Mouse (Mus musculus) left cerebral cortex, postnatal 14 days (tissue): Measurements from ENCODE around the gene E330009J07Rik. TPM values are rescaled to one million over a fixed set of nuclear protein-coding genes. Genes with fewer than 3 reads are reported as not detected.

Experiments used
- DNase-seq, 2 experiments: peaks; one replicate each; pipeline ENCODE4 v3.0.0; 2021 to 2022; ENCODE audit warnings: low spot score in 2 of 2, mixed read lengths in 1 of 2
- intact Hi-C: fragments of 180-260 bp; cut with DNase I; formaldehyde crosslinking; loops from one replicate; pipeline ENCODE4 v1.15.1; 2025
- total RNA-seq, 2 experiments: library from RNA; stranded (reverse); gene quantifications; 2 replicates each; pipeline ENCODE4 v1.2.3; 2021

E330009J07Rik gene
- total RNA-seq, 2 experiments from 2014 or later, result 38.6 to 45.2 TPM

DNA sequence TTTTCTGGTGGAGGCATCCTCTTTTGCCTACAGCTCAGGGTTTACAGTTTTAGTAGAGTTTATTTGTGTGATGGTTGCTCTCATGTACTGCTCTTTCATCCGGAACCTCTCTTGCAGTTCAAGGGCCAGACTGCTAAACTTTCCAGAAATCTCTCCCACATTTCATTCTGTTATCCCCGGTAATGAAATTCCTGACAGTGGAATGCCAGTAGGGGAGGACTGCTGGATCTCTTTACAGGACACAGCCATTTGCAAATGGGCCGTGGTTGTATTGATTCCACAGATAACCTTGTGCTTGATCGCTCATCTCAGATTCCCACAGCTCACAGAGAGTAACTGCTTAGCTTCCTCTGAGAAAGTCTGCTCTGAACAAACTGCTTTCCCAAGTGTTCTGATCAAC, 54.0 kb downstream of the E330009J07Rik start:
- intact Hi-C loops, result loop anchor here (10.0 kb wide), 1 partner anchor 147 kb away; no protein-coding TSS in a partner anchor
- no peak for DNase-seq

DNA sequence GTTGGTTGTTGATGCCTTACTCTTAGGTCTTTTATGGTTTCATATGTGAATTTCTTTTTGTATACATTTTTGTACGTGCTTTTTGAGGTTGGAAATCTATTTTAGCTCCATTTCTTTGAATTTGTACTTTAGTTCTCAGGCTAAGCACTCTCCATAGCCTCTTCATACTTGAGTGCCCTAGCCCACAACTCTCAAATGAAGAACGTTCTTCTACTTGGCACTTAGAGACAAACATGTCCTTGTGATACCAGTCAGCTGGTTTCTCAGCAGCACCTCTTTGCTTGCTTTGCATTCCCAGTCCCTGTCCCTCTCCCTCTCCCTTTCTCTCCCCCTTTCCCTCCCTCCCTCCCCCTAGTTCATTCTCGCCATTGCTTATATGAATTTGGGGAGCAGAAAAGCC, 55.8 kb downstream of the E330009J07Rik start:
- no peak for DNase-seq
- intact Hi-C loops, result loop anchor here (10.0 kb wide), 1 partner anchor 145 kb away; no protein-coding TSS in a partner anchor

DNA sequence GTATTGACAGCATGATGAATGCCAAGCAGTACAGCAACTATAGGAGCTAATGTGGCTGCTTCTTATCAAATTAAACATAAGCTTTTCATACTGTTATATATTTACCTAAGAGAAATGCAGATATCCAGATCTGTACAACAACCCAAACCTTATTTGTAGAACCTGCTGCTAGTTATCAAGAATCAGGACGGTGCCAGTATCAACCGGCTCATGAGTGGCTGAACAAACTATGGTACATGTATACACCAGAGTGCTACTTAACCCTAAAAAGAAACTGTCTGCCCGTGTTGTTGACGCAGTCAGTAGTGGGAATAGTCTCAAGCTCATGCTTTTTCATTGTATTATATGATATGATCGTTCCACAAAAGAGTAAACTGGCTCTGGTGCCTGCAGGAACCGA, 64.9 kb downstream of the E330009J07Rik start:
- no peak for DNase-seq
- intact Hi-C loops, result no loop called here

DNA sequence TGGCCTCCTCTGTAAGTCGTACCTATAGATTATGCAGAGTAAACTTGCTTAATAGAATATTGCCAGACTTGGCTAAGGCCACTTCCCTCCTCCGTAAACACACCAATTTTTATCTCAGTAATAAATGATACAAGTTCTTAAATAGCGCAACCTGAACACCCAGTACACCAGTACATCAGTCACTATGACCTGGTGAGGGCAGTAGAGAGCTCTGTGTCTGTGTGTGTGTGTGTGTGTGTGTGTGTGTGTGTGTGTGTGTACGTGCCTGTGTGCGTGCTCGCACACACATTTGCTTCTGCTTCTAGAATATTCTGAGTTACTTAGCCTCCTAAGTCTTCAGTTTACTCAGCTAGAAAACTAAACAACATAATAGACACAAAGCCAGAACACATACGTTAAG, 82.6 kb downstream of the E330009J07Rik start:
- peak in 1 of 2 experiments; percentile 36 for DNase-seq
- intact Hi-C loops, result no loop called here

Other genes starting within 250 kb of the E330009J07Rik start
- 10 to 100 TPM; 50.7 to 51.6 TPM for gene Agk, start 111.0 kb downstream of the E330009J07Rik start, total RNA-seq
- gene Wee2, start 3.0 kb upstream of the E330009J07Rik start, total RNA-seq, result not detected
- 10 to 100 TPM; 31.8 to 37.1 TPM for gene Ssbp1, start 35.2 kb upstream of the E330009J07Rik start, total RNA-seq
- gene Tas2r137, start 55.1 kb upstream of the E330009J07Rik start, total RNA-seq, result not detected
- gene Tas2r108, start 57.4 kb upstream of the E330009J07Rik start, total RNA-seq, result not detected
- not detected for gene Prss37, start 83.4 kb upstream of the E330009J07Rik start, total RNA-seq
- not detected for gene Olfr461, start 118.9 kb upstream of the E330009J07Rik start, total RNA-seq
- not detected for gene Olfr460, start 133.4 kb upstream of the E330009J07Rik start, total RNA-seq
- gene Clec5a, start 149.7 kb upstream of the E330009J07Rik start, total RNA-seq, result under 1 TPM; 0.32 to 0.48 TPM
- gene Tas2r138, start 177.2 kb upstream of the E330009J07Rik start, total RNA-seq, result not detected
- not detected for gene Mgam, start 192.7 kb upstream of the E330009J07Rik start, total RNA-seq